ENCODE assay signal across 11 mouse cellular contexts in genomic region chr15:97001416-97001815, GRCm38 (mm10). TPM values are rescaled to one million over a fixed set of nuclear protein-coding genes. Genes with fewer than 3 reads are reported as not detected.
A peak's percentile ranks its signal among the peaks of the same experiment; 100 is the strongest.
DNase-seq lines count a peak whose midpoint lies in the region; ATAC-seq lines count a peak whose summit lies in the region.
"Had no signal": no experiment of that assay in that cellular context is flagged by ENCODE, and none has a peak within 500 bp of the region (broad histone marks: within the 10 kb centered on the region; RNA-seq: fewer than 3 reads in every experiment).

No protein-coding gene starts in this region.

- no peak overlapping the region for H3K4me3 ChIP-seq in kidney, embryonic 14.5 days (ENCODE audit: low read length)
- no peak overlapping the region for H3K4me3 ChIP-seq in lung, embryonic 15.5 days
- H3K4me3 ChIP-seq: midbrain, embryonic 12.5 days had no signal

- intact Hi-C loops in gastrocnemius, postnatal 14 days (cut with DNase I; ENCODE audit: low total_unique reads), result no loop called here

- no peaks in the 10 kb centered on the region for H3K9me3 ChIP-seq in kidney, embryonic 14.5 days (ENCODE audit: control insufficient read depth, low read length)
- H3K9me3 ChIP-seq in lung, embryonic 15.5 days, result no peaks in the 10 kb centered on the region
- H3K9me3 ChIP-seq: midbrain, embryonic 12.5 days had no signal

- H3K27me3 ChIP-seq in kidney, embryonic 14.5 days (ENCODE audit: control insufficient read depth, insufficient read depth, low read length), result no peaks in the 10 kb centered on the region
- no peaks in the 10 kb centered on the region for H3K27me3 ChIP-seq in lung, embryonic 15.5 days
- H3K27me3 ChIP-seq: midbrain, embryonic 12.5 days had no signal

- peak overlapping the region; percentile 67; the same call in 1 of the 2 replicates for H3K27ac ChIP-seq in kidney, embryonic 14.5 days (ENCODE audit: low read depth, low read length)
- peak overlapping the region; percentile 90 for H3K27ac ChIP-seq in lung, embryonic 15.5 days
- H3K27ac ChIP-seq: midbrain, embryonic 12.5 days had no signal

- no peak for ATAC-seq in kidney, embryonic 14.5 days (ENCODE audit: low FRiP score, low TSS enrichment)
- no peak for ATAC-seq in lung, embryonic 15.5 days (ENCODE audit: borderline replicate concordance, extremely low read depth, low FRiP score, low TSS enrichment)
- ATAC-seq in megakaryocyte progenitor cell, adult 5-6 weeks (replicated peaks; ENCODE audit: poor library complexity), result no peak

- no peak overlapping the region; the same call in 1 of the 2 replicates for H3K9ac ChIP-seq in kidney, embryonic 14.5 days (ENCODE audit: low read depth, low read length)
- no peak overlapping the region for H3K9ac ChIP-seq in lung, embryonic 15.5 days
- H3K9ac ChIP-seq: midbrain, embryonic 12.5 days had no signal

- 40% methylated on average over 12 of the region's 12 CpGs for WGBS in kidney, embryonic 14.5 days
- 33% methylated on average over 12 of the region's 12 CpGs for WGBS in lung, embryonic 15.5 days

- no peak for DNase-seq in kidney, postnatal 36 days
- DNase-seq in embryo, embryonic 11.5 days (ENCODE audit: low read depth, low spot score), result peak; percentile 17
- DNase-seq in gastrocnemius, postnatal 14 days, result peak; percentile 22
- no peak for DNase-seq in layer of hippocampus, postnatal 14 days (ENCODE audit: low spot score in 2 of 2)
- no peak for DNase-seq in cerebellum, postnatal 36 days
- DNase-seq: thymus, postnatal 14 days had no signal

- peaks cover 13% of the 10 kb centered on the region; the same call in 1 of the 2 replicates for H3K36me3 ChIP-seq in kidney, embryonic 14.5 days (ENCODE audit: control insufficient read depth, insufficient read depth, low read length)
- H3K36me3 ChIP-seq in lung, embryonic 15.5 days, result peaks cover 8% of the 10 kb centered on the region; the same call in 1 of the 2 replicates
- H3K36me3 ChIP-seq: G1E; midbrain, embryonic 12.5 days had no signal

- H3K4me1 ChIP-seq in kidney, embryonic 14.5 days (ENCODE audit: control insufficient read depth, insufficient read depth, low read length), result peaks cover 22% of the 10 kb centered on the region
- peaks cover 43% of the 10 kb centered on the region for H3K4me1 ChIP-seq in lung, embryonic 15.5 days
- H3K4me1 ChIP-seq: midbrain, embryonic 12.5 days had no signal

- H3K4me2 ChIP-seq in kidney, embryonic 14.5 days (replicated peaks; ENCODE audit: low read depth, low read length), result no peak overlapping the region
- H3K4me2 ChIP-seq in lung, embryonic 15.5 days, result peak overlapping the region; percentile 14; the same call in 1 of the 2 replicates
- H3K4me2 ChIP-seq: midbrain, embryonic 12.5 days had no signal

RNA-seq across cellular contexts. Expression of gene Slc38a4, which starts 54.3 kb away (rescaled TPM):
- polyA plus RNA-seq in kidney, embryonic 14.5 days (2014; fragmentation: Nextera tagmentation; extraction: Ambion mirVana), result 74.4 and 88.4 TPM in 2 replicates
- 100 to 1,000 TPM; 171 to 183 TPM for total RNA-seq in gastrocnemius, postnatal 14 days (2021)
- 70.0 and 74.0 TPM in 2 replicates for polyA plus RNA-seq in lung, embryonic 15.5 days (2015; fragmentation: Nextera tagmentation; extraction: Ambion mirVana)
- 1 to 10 TPM in 1 of 2 experiments, under 1 TPM in 1; 0.95 to 1.1 TPM for total RNA-seq in layer of hippocampus, postnatal 14 days (2021)
- total RNA-seq in megakaryocyte progenitor cell, adult 5-6 weeks (2015), result not detected in 2 replicates
- total RNA-seq in megakaryocyte progenitor cell, adult 5-6 weeks (2017), result not detected in 2 replicates
- polyA plus RNA-seq: G1E had no signal

Comparison
In these comparisons a context has a peak if more than half of its experiments do, and no peak if none do; other contexts are left out.
1. DNase-seq: peak in embryo, embryonic 11.5 days (single experiment) and gastrocnemius, postnatal 14 days (single experiment); none in kidney, postnatal 36 days (0 of 2), layer of hippocampus, postnatal 14 days (0 of 2) and cerebellum, postnatal 36 days (0 of 2).
2. RNA of gene Slc38a4, which starts 54.3 kb away (total RNA-seq): 171 to 183 TPM in gastrocnemius, postnatal 14 days; 0.95 to 1.1 TPM in layer of hippocampus, postnatal 14 days and not detected in megakaryocyte progenitor cell, adult 5-6 weeks; every median in the first group is over 10 times any median in the second.